Mouse (Mus musculus) embryonic facial prominence, embryonic 14.5 days (tissue): ENCODE measurements around the gene Cnr2. TPM values are rescaled to one million over a fixed set of nuclear protein-coding genes. Genes with fewer than 3 reads are reported as not detected.

ENCODE experiments used
- ATAC-seq: fragments of 200-750 bp; cut with Nextera tagmentation; 2 replicates; pipeline ENCODE4 v1.8.0; 2017; ENCODE audit warnings: low read depth, moderate number of reproducible peaks, moderate TSS enrichment
- DNase-seq: peaks from one replicate; pipeline ENCODE4 v3.0.0-alpha.2; 2015; ENCODE audit warnings: low spot score
- H3K27ac ChIP-seq: fragments of 300-500 bp; sonication (generic); replicated peaks from 2 replicates; pipeline ENCODE4 v1.5.1; 2014; ENCODE audit warnings: low read depth, mild to moderate bottlenecking, low read length, moderate library complexity
- H3K27me3 ChIP-seq: fragments of 300-500 bp; sonication (generic); replicated peaks from 2 replicates; pipeline ENCODE4 v1.6.1; 2014; ENCODE audit warnings: low read length; ENCODE audit not compliant: control insufficient read depth, insufficient read depth
- H3K36me3 ChIP-seq: fragments of 300-500 bp; sonication (generic); 2 replicates; pipeline ENCODE4 v1.6.1; 2014; ENCODE audit warnings: low read length, mixed read lengths; ENCODE audit not compliant: control insufficient read depth, insufficient read depth
- H3K4me1 ChIP-seq: fragments of 300-500 bp; sonication (generic); 2 replicates; pipeline ENCODE4 v1.6.1; 2014; ENCODE audit warnings: antibody characterized with exemption, low read length; ENCODE audit not compliant: control insufficient read depth, insufficient read depth
- H3K4me2 ChIP-seq: fragments of 300-500 bp; sonication (generic); 2 replicates; pipeline ENCODE4 v1.6.1; 2014; ENCODE audit warnings: low read depth, mild to moderate bottlenecking, low read length, moderate library complexity, mixed read lengths
- H3K4me3 ChIP-seq: fragments of 300-500 bp; sonication (generic); 2 replicates; pipeline ENCODE4 v1.5.1; 2014; ENCODE audit warnings: low read depth, mild to moderate bottlenecking, low read length
- H3K9ac ChIP-seq: fragments of 300-500 bp; sonication (generic); 2 replicates; pipeline ENCODE4 v1.6.1; 2014; ENCODE audit warnings: low read depth, mild to moderate bottlenecking, low read length, moderate library complexity, mixed read lengths
- H3K9me3 ChIP-seq: fragments of 300-500 bp; sonication (generic); 2 replicates; pipeline ENCODE4 v1.6.1; 2016; ENCODE audit warnings: low read length; ENCODE audit not compliant: control insufficient read depth
- WGBS: fragments of 180-500 bp; shearing (Covaris S2); extraction: QIAGEN DNeasy Blood & Tissue Kit; methylation state at CpG from one replicate; pipeline ENCODE4 v1.1.7; 2014; 5-methylcytosine and 5-hydroxymethylcytosine counted together
- polyA plus RNA-seq: library from polyadenylated mRNA; unstranded; fragments of >200 nt; fragmentation: Nextera tagmentation; extraction: Ambion mirVana; gene quantifications from 2 replicates; pipeline ENCODE4 v1.2.1, GENCODE M21; 2014

Gene Cnr2
- polyA plus RNA-seq, 1 experiment from 2014 or later, result 1.1 TPM

GRCm38 (mm10) chr4:135951505-135951904, 56.3 kb downstream of the Cnr2 start:
- Histone ChIP-seq H3K27me3 (no peaks in the 10 kb centered on the region), H3K9me3 (no peaks in the 10 kb centered on the region), H3K27ac (no peak overlapping the region), H3K4me1 (0 out of 2 replicates have a peak, but pooled peaks cover 8% of the 10 kb centered on the region), H3K36me3 (peaks cover 33% of the 10 kb centered on the region), H3K4me3 (no peak overlapping the region), H3K9ac (no peak overlapping the region), H3K4me2 (no peak overlapping the region)
- 94% methylated on average over 3 of the region's 3 CpGs for WGBS
- DNase-seq (no peak), ATAC-seq (no peak)

- Histone ChIP-seq H3K9ac (no peak overlapping the region), H3K27me3 (no peaks in the 10 kb centered on the region), H3K4me1 (0 out of 2 replicates have a peak, but pooled peaks cover under 1% of the 10 kb centered on the region), H3K4me2 (no peak overlapping the region), H3K36me3 (peaks cover 43% of the 10 kb centered on the region), H3K27ac (no peak overlapping the region), H3K9me3 (no peaks in the 10 kb centered on the region), H3K4me3 (no peak overlapping the region)
- DNase-seq (no peak), ATAC-seq (no peak)
- WGBS, result 94% methylated on average over 3 of the region's 3 CpGs
Observed at GRCm38 (mm10) chr4:135953179-135953578, 58.0 kb downstream of the Cnr2 start.

GRCm38 (mm10) chr4:135954241-135954640, 59.0 kb downstream of the Cnr2 start:
- Histone ChIP-seq H3K27me3 (no peaks in the 10 kb centered on the region), H3K9me3 (no peaks in the 10 kb centered on the region), H3K9ac (no peak overlapping the region), H3K4me3 (no peak overlapping the region), H3K4me1 (no peaks in the 10 kb centered on the region), H3K36me3 (peaks cover 53% of the 10 kb centered on the region), H3K4me2 (no peak overlapping the region), H3K27ac (no peak overlapping the region)
- ATAC-seq, result 0 out of 2 replicates have a peak, but pooled peaks have one; percentile 51
- 13% methylated on average over 2 of the region's 2 CpGs for WGBS
- peak; percentile 69 for DNase-seq

GRCm38 (mm10) chr4:135955886-135956285, 60.7 kb downstream of the Cnr2 start:
- Histone ChIP-seq H3K4me1 (no peaks in the 10 kb centered on the region), H3K4me3 (no peak overlapping the region), H3K27ac (no peak overlapping the region), H3K4me2 (no peak overlapping the region), H3K27me3 (no peaks in the 10 kb centered on the region), H3K36me3 (peaks cover 66% of the 10 kb centered on the region), H3K9ac (no peak overlapping the region), H3K9me3 (no peaks in the 10 kb centered on the region)
- DNase-seq (no peak), ATAC-seq (no peak)
- WGBS, result 85% methylated on average over 8 of the region's 9 CpGs

- Histone ChIP-seq H3K36me3 (peaks cover 59% of the 10 kb centered on the region), H3K4me2 (no peak overlapping the region), H3K27ac (no peak overlapping the region), H3K4me1 (no peaks in the 10 kb centered on the region), H3K4me3 (no peak overlapping the region), H3K9me3 (no peaks in the 10 kb centered on the region), H3K27me3 (no peaks in the 10 kb centered on the region), H3K9ac (no peak overlapping the region)
- ATAC-seq (no peak), DNase-seq (no peak)
- WGBS, result 63% methylated on average over 8 of the region's 8 CpGs
Observed at GRCm38 (mm10) chr4:135958354-135958753, 63.2 kb downstream of the Cnr2 start.

GRCm38 (mm10) chr4:135960717-135961116, 65.5 kb downstream of the Cnr2 start:
- WGBS, result 17% methylated on average over 5 of the region's 5 CpGs
- peak; percentile 86 for DNase-seq
- ATAC-seq, result no peak

GRCm38 (mm10) chr4:135961709-135962108, 66.5 kb downstream of the Cnr2 start:
- peaks cover 53% of the 10 kb centered on the region for H3K36me3 ChIP-seq
- ATAC-seq (no peak), DNase-seq (no peak)
- H3K4me3 ChIP-seq, result no peak overlapping the region
- H3K9ac ChIP-seq, result no peak overlapping the region
- no peak overlapping the region for H3K4me2 ChIP-seq
- H3K27me3 ChIP-seq, result no peaks in the 10 kb centered on the region
- H3K4me1 ChIP-seq, result no peaks in the 10 kb centered on the region
- 91% methylated on average over 5 of the region's 5 CpGs for WGBS
- no peaks in the 10 kb centered on the region for H3K9me3 ChIP-seq
- no peak overlapping the region for H3K27ac ChIP-seq

More at GRCm38 (mm10) chr4:135960717-135961116, 65.5 kb downstream of the Cnr2 start:
- Histone ChIP-seq H3K27ac (no peak overlapping the region), H3K9me3 (no peaks in the 10 kb centered on the region), H3K27me3 (no peaks in the 10 kb centered on the region), H3K36me3 (peaks cover 51% of the 10 kb centered on the region), H3K4me2 (no peak overlapping the region), H3K4me1 (no peaks in the 10 kb centered on the region), H3K4me3 (no peak overlapping the region), H3K9ac (no peak overlapping the region)

GRCm38 (mm10) chr4:135962198-135962597, 67.0 kb downstream of the Cnr2 start:
- 88% methylated on average over 7 of the region's 7 CpGs for WGBS
- Histone ChIP-seq H3K36me3 (peaks cover 56% of the 10 kb centered on the region), H3K27ac (peak overlapping the region; percentile 85; the same call in 1 of the 2 replicates), H3K9me3 (no peaks in the 10 kb centered on the region), H3K9ac (no peak overlapping the region), H3K4me3 (no peak overlapping the region), H3K4me1 (no peaks in the 10 kb centered on the region), H3K27me3 (no peaks in the 10 kb centered on the region), H3K4me2 (no peak overlapping the region)
- ATAC-seq (no peak), DNase-seq (no peak)

- Histone ChIP-seq H3K4me1 (no peaks in the 10 kb centered on the region), H3K9ac (peak overlapping the region; percentile 75), H3K27ac (peak overlapping the region; percentile 85), H3K36me3 (peaks cover 60% of the 10 kb centered on the region), H3K27me3 (no peaks in the 10 kb centered on the region), H3K4me2 (peak overlapping the region; percentile 96), H3K9me3 (no peaks in the 10 kb centered on the region), H3K4me3 (peak overlapping the region; percentile 61)
- 0 out of 2 replicates have a peak, but pooled peaks have one; percentile 3 for ATAC-seq
- DNase-seq, result no peak
- WGBS, result 8% methylated on average over 15 of the region's 15 CpGs
Observed at GRCm38 (mm10) chr4:135962946-135963345, 67.8 kb downstream of the Cnr2 start.
